Mouse (Mus musculus) embryonic facial prominence, embryonic 10.5 days (tissue): Measurements from ENCODE around the gene Wdr19. TPM values are rescaled to one million over a fixed set of nuclear protein-coding genes. Genes with fewer than 3 reads are reported as not detected.

Experiments
- DNase-seq: peaks from one replicate; pipeline ENCODE4 v3.0.0-alpha.2; 2017; ENCODE audit warnings: low spot score
- H3K27ac ChIP-seq: fragments of 300-500 bp; sonication (generic); replicated peaks from 2 replicates; pipeline ENCODE4 v1.5.1; 2016; ENCODE audit warnings: mild to moderate bottlenecking
- H3K27me3 ChIP-seq: fragments of 300-500 bp; sonication (generic); replicated peaks from 2 replicates; pipeline ENCODE4 v1.6.1; 2016; ENCODE audit warnings: low read depth, mild to moderate bottlenecking; ENCODE audit not compliant: poor library complexity, severe bottlenecking
- H3K36me3 ChIP-seq: fragments of 300-500 bp; sonication (generic); replicated peaks from 2 replicates; pipeline ENCODE4 v1.6.1; 2016; ENCODE audit warnings: mild to moderate bottlenecking, moderate library complexity
- H3K4me1 ChIP-seq: fragments of 300-500 bp; sonication (generic); 2 replicates; pipeline ENCODE4 v1.6.1; 2016
- H3K4me3 ChIP-seq: fragments of 300-500 bp; sonication (generic); 2 replicates; pipeline ENCODE4 v1.5.1; 2016; ENCODE audit warnings: mild to moderate bottlenecking, moderate library complexity
- H3K9me3 ChIP-seq: fragments of 300-500 bp; sonication (generic); 2 replicates; pipeline ENCODE4 v1.6.1; 2016; ENCODE audit warnings: mild to moderate bottlenecking
- WGBS: fragments of 180-500 bp; shearing (Covaris S2); methylation state at CpG from one replicate; pipeline ENCODE4 v1.1.7; 2016; 5-methylcytosine and 5-hydroxymethylcytosine counted together
- polyA plus RNA-seq: library from polyadenylated mRNA; unstranded; fragments of >200 nt; fragmentation: Nextera tagmentation; extraction: Ambion mirVana; gene quantifications from 2 replicates; pipeline ENCODE4 v1.2.1, GENCODE M21; 2016

Wdr19 gene
- polyA plus RNA-seq: 11.1 and 12.1 TPM in 2 replicates

- peak within 1 kb of the TSS; percentile 81 for H3K27ac ChIP-seq
- H3K36me3 ChIP-seq: peaks cover 9% of the 10 kb centered on the region; the same call in 1 of the 2 replicates
- no peaks in the 10 kb centered on the region for H3K27me3 ChIP-seq
- H3K4me3 ChIP-seq: peak within 1 kb of the TSS; percentile 75
- H3K9me3 ChIP-seq: no peaks in the 10 kb centered on the region
- DNase-seq: peak; percentile 98
- H3K4me1 ChIP-seq: peaks cover 15% of the 10 kb centered on the region
- under 1% methylated on average over 37 of the region's 37 CpGs for WGBS
These were observed at the start of gene Wdr19 for GRCm38 (mm10) chr5:65199346-65200128. Wdr19 (plus strand) TSS chr5:65199696.

- Histone ChIP-seq H3K27me3 (no peaks in the 10 kb centered on the region), H3K27ac (no peak overlapping the region), H3K36me3 (peaks cover 34% of the 10 kb centered on the region), H3K9me3 (no peaks in the 10 kb centered on the region), H3K4me3 (no peak overlapping the region), H3K4me1 (no peaks in the 10 kb centered on the region)
- no peak for DNase-seq
- WGBS: 90% methylated on average over 6 of the region's 6 CpGs
These were observed 49.8 kb upstream of the Wdr19 start for GRCm38 (mm10) chr5:65149706-65150105.

- 86% methylated on average over 8 of the region's 8 CpGs for WGBS
- no peak overlapping the region for H3K4me3 ChIP-seq
- H3K4me1 ChIP-seq: no peaks in the 10 kb centered on the region
- peaks cover 27% of the 10 kb centered on the region for H3K36me3 ChIP-seq
- no peaks in the 10 kb centered on the region for H3K9me3 ChIP-seq
- DNase-seq: no peak
- no peak overlapping the region for H3K27ac ChIP-seq
- no peaks in the 10 kb centered on the region for H3K27me3 ChIP-seq
These were observed 49.0 kb upstream of the Wdr19 start for GRCm38 (mm10) chr5:65150376-65150955.

- Histone ChIP-seq H3K36me3 (peaks cover 33% of the 10 kb centered on the region), H3K27ac (no peak overlapping the region), H3K9me3 (no peaks in the 10 kb centered on the region), H3K4me3 (no peak overlapping the region), H3K4me1 (no peaks in the 10 kb centered on the region), H3K27me3 (no peaks in the 10 kb centered on the region)
- DNase-seq: no peak
- WGBS: 95% methylated on average over 3 of the region's 3 CpGs
These were observed 48.2 kb upstream of the Wdr19 start for GRCm38 (mm10) chr5:65151276-65151675.

GRCm38 (mm10) chr5:65151767-65152166 is 47.7 kb upstream of the Wdr19 start:
- no peaks in the 10 kb centered on the region for H3K4me1 ChIP-seq
- no peak overlapping the region for H3K27ac ChIP-seq
- H3K4me3 ChIP-seq: no peak overlapping the region
- 86% methylated on average over 5 of the region's 5 CpGs for WGBS
- H3K27me3 ChIP-seq: no peaks in the 10 kb centered on the region
- H3K36me3 ChIP-seq: peaks cover 38% of the 10 kb centered on the region
- no peaks in the 10 kb centered on the region for H3K9me3 ChIP-seq
- DNase-seq: no peak

GRCm38 (mm10) chr5:65154287-65154686 is 45.2 kb upstream of the Wdr19 start:
- no peaks in the 10 kb centered on the region for H3K27me3 ChIP-seq
- no peaks in the 10 kb centered on the region for H3K4me1 ChIP-seq
- no peak overlapping the region for H3K4me3 ChIP-seq
- H3K27ac ChIP-seq: no peak overlapping the region
- peaks cover 34% of the 10 kb centered on the region for H3K36me3 ChIP-seq
- no peaks in the 10 kb centered on the region for H3K9me3 ChIP-seq
- DNase-seq: no peak
- WGBS: 91% methylated on average over 6 of the region's 6 CpGs

GRCm38 (mm10) chr5:65156853-65157252 is 42.6 kb upstream of the Wdr19 start:
- Histone ChIP-seq H3K4me3 (no peak overlapping the region), H3K27ac (no peak overlapping the region), H3K9me3 (no peaks in the 10 kb centered on the region), H3K4me1 (no peaks in the 10 kb centered on the region), H3K27me3 (no peaks in the 10 kb centered on the region), H3K36me3 (peaks cover 25% of the 10 kb centered on the region)
- 55% methylated on average over 2 of the region's 2 CpGs for WGBS
- peak; percentile 30 for DNase-seq

- 72% methylated on average over 22 of the region's 22 CpGs for WGBS
- H3K27ac ChIP-seq: no peak overlapping the region; the same call in 1 of the 2 replicates
- H3K27me3 ChIP-seq: no peaks in the 10 kb centered on the region
- no peak overlapping the region for H3K4me3 ChIP-seq
- H3K9me3 ChIP-seq: no peaks in the 10 kb centered on the region
- H3K4me1 ChIP-seq: peaks cover 2% of the 10 kb centered on the region; the same call in 1 of the 2 replicates
- no peak for DNase-seq
- peaks cover 28% of the 10 kb centered on the region for H3K36me3 ChIP-seq
These were observed 41.8 kb upstream of the Wdr19 start for GRCm38 (mm10) chr5:65157412-65158381.

- no peaks in the 10 kb centered on the region for H3K27me3 ChIP-seq
- 90% methylated on average over 20 of the region's 20 CpGs for WGBS
- H3K4me3 ChIP-seq: no peak overlapping the region
- H3K36me3 ChIP-seq: peaks cover 33% of the 10 kb centered on the region
- H3K9me3 ChIP-seq: no peaks in the 10 kb centered on the region
- H3K27ac ChIP-seq: no peak overlapping the region
- no peak for DNase-seq
- peaks cover 12% of the 10 kb centered on the region for H3K4me1 ChIP-seq
These were observed 40.7 kb upstream of the Wdr19 start for GRCm38 (mm10) chr5:65158696-65159305.

GRCm38 (mm10) chr5:65163001-65163400 is 36.5 kb upstream of the Wdr19 start:
- Histone ChIP-seq H3K36me3 (peaks cover 43% of the 10 kb centered on the region), H3K9me3 (no peaks in the 10 kb centered on the region), H3K4me1 (peaks cover 14% of the 10 kb centered on the region), H3K27ac (no peak overlapping the region; the same call in 1 of the 2 replicates), H3K27me3 (no peaks in the 10 kb centered on the region), H3K4me3 (no peak overlapping the region)
- WGBS: 59% methylated on average over 5 of the region's 5 CpGs
- DNase-seq: no peak

GRCm38 (mm10) chr5:65163489-65164092 is 35.9 kb upstream of the Wdr19 start:
- no peaks in the 10 kb centered on the region for H3K27me3 ChIP-seq
- H3K9me3 ChIP-seq: no peaks in the 10 kb centered on the region
- no peak overlapping the region for H3K27ac ChIP-seq
- DNase-seq: no peak
- H3K4me1 ChIP-seq: peaks cover 16% of the 10 kb centered on the region
- H3K36me3 ChIP-seq: peaks cover 39% of the 10 kb centered on the region
- 84% methylated on average over 17 of the region's 17 CpGs for WGBS
- no peak overlapping the region for H3K4me3 ChIP-seq
